Mouse (Mus musculus) thymus, postnatal 25 days (tissue): ENCODE measurements at regions not wholly inside any gene's neighbourhood (a gene's known extent, or its start where the extent isn't known, plus 50 kb on each side); places are given as distances from the start of the nearest gene placed in this dataset.

Source experiments
- DNase-seq: peaks from one replicate; pipeline ENCODE4 v3.0.0; 2022

GRCm38 (mm10) chr9:101546213-101546832, 294.7 kb upstream of the Ppp2r3a start:
- DNase-seq, result no peak

DNA sequence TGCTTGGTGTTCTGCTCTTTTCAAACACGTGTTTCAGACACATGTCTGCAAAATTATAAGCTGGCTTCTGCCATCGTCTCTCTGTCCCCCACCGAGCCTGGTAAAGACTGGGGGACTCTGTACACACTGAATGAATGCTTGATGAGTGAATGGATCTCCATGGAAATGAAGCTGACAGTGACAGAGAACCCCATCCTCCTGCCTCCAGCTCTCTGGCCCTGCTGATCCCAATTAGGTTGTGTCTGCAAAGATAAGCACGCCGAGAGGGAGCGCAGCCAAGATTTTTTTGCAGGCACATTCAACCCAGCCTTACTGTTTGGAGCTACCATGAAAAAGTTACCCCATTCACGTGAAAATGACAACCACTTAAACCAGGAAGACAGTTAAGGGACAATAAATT, 266.5 kb upstream of the Ppp2r3a start:
- DNase-seq, result no peak

- DNase-seq, result no peak
These were observed 259.2 kb upstream of the Ppp2r3a start for GRCm38 (mm10) chr9:101510807-101511206.

DNA sequence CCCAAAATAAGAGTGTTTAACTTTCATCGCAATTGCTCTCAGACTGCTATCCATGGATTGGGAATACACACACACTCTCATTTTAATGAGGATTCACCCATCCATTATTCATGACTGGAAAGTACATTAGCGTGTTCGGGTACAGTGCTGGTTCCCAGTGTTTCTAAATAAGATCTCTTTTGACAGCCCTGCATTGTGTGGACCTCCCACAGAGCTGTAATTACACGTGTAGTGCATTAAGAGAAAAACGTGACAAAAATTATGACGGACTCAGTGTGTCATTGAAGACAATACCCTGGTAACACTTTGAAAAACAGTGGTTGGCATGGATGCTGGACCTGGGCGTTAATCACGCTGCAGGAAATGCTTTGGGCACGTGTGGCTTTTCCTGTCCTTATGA, 257.6 kb upstream of the Ppp2r3a start:
- DNase-seq, result no peak

DNA sequence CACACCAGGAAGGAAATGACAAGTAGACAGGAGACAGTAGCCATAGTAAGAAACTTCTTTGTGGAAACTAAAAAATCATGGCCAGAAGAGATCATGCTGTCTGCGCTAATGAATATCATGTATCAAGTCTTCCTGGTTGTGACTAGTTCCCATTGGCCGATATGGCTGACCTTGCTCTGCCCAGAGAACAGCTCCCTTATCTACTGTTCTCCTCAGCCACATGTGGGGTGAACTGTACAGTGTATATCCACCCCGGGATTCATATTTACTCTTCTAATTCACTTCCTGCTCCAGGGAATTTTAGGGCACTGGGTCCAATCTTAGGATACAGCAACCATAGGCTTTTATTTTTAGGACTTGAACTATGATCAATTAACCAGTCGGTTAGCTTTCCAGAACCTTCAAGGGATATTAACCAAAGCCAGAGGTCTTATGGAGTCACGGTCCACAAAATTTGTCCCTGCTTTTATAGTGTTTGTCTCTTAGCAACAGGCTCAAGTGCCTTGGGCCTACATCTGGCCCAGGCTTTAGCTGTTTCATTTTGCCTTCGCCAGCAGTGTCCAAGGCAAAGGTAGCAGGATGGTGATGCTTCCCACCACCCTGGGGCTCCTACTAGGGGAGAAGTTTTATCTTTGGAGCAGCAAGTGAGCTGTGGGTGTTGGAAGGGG, 255.6 kb upstream of the Ppp2r3a start:
- no peak for DNase-seq

DNA sequence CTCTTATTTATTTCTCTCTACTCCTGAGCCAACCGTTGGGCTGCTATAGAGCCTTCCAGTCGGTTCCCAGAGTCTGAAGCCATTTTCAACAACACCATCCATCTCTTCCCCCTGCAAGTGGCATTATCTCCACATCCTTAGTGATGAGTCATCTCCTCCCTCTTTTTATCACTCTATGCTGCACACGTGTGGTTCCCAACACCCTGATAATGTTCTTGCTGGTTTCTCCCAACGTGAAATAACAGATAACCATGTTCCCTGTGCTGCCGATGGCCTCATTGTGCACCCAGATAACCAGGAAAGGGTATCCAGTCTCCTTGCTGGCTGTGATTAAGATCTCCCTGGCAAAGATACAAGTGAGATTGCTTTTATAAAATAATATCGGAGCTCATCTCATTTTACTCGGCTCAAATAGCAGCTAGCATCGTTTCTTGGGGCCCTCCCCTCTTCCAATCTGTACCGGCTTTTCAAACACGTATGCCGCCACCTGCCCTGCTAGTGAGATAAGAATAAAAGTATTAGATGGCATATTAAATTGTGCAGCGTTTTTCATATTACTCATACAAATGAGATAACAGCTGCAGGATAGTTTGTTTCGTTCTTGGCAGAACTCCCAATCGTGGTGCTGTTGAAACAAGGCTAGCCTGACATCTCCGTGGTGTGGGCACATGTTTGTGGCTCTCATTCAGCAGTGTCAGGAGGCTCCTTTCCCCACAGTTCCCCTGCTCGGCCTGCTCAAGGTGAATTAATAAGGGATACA, 250.3 kb upstream of the Ppp2r3a start:
- no peak for DNase-seq

- DNase-seq, result no peak
These were observed 249.4 kb upstream of the Ppp2r3a start for GRCm38 (mm10) chr9:101501036-101501435.

DNA sequence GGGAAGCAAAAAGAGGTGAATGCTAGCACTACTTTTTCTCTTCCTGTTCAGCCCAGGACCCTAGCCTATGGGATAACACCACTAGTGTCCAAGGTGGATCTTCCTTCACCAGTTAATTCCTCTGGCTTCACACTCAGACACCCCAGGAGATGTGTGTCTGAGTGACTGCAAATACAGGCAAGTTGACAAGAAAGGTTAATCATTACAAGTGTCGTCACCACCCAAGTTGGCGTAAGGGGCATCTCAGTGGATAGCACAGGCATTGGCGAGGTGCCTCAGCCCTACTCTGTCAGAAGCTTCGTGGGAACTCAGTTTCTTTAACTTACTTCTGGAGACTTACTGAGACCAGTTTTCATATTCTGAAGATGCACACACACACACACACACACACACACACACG, 247.1 kb upstream of the Ppp2r3a start:
- DNase-seq, result no peak

- DNase-seq, result no peak
These were observed 244.2 kb upstream of the Ppp2r3a start for GRCm38 (mm10) chr9:101495768-101496167.

- no peak for DNase-seq
These were observed 237.4 kb upstream of the Ppp2r3a start for GRCm38 (mm10) chr9:101489013-101489412.

GRCm38 (mm10) chr9:101476223-101476622, 224.6 kb upstream of the Ppp2r3a start:
- no peak for DNase-seq

DNA sequence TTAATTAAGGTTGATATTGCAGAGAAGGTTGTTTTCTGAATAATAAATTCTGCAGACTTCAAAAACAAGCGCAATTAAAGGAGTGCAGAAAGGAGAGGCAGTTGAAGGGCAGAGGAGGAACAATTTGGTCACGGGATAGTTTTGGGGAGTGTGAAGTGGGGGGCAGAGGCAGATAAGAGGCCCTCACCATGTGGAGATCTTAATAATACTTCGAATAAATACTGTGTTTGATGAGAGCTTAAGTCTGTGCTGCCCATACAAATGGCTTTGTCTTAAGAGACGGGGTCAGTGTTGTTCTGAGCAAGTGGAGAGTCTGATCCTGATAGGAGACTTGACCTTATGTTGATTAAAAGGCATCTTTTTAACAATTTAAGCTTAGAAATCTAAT, 221.5 kb upstream of the Ppp2r3a start:
- DNase-seq, result no peak

GRCm38 (mm10) chr9:101472101-101473073, 220.8 kb upstream of the Ppp2r3a start:
- no peak for DNase-seq

DNA sequence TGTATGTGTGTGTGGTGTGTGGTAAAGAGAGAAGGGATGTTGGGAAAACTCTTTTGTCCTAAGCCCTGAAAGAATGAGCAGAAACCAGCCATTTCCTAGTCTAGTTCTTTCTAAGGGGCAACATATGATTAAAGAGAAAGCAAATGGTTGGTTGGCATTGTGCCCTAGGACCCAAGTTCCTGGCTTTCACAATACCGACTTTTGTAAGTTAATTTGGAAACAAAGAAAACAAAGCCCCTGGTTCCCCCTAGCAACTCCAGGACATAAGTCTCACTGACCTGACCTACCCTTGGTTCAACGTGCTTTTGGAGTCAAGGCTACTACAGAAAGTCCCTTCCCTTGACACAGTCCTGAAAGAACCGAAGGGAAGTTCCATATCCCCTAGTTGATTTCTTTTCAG, 220.1 kb upstream of the Ppp2r3a start:
- no peak for DNase-seq

DNA sequence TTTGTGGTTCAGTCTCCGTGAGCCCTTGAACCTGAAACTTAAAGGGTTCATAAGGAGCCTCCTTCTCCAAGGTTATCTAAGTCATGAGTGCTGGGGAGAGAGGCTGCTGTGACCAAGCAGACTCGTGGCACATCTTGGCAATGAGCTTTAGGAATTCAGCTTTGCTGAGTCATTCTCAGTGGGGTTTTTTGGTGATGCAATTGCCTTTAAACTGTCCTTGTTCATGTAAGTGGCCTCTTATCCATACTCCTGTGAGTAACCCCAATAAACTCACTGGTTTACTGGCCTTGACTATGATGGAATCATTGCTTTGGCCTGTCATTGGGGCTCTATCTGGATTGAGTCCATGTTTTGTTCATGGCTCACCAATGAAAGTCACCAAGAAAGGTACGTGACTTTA, 218.2 kb upstream of the Ppp2r3a start:
- DNase-seq, result no peak

GRCm38 (mm10) chr9:101464727-101465427, 213.3 kb upstream of the Ppp2r3a start:
- DNase-seq, result no peak

DNA sequence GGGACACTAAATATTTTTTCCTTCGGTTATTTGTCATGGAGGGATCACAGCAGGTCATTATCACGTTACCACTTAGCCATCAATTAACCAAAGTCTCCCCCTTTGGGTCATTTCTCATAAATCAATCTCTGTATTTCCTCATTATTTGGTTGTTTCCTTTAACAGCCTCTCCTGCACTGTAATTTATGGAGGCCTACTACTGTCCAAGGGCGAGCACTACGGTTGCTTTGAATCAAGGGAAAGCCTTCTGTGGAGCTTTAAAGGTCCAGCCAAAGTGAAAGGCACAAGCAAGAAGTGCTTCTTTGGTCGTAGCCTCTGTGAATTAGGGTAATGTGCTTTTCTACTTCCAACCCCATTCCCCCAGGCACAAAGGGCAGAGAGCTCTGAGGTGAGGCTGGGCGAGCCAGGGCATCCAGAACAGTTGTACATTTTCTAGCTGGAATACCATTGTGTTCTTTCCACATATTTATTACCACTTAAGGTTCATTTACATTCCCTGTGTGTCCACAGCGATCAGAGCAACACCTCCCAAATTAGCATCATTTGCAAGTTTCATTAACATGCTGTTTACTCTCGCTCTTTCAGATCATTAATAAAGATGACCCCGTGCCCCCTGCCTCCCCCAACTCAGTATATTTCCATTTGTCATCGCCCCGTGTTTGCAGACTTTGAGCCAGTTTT, 207.5 kb upstream of the Ppp2r3a start:
- no peak for DNase-seq

GRCm38 (mm10) chr9:101458306-101458946, 206.8 kb upstream of the Ppp2r3a start:
- no peak for DNase-seq

DNA sequence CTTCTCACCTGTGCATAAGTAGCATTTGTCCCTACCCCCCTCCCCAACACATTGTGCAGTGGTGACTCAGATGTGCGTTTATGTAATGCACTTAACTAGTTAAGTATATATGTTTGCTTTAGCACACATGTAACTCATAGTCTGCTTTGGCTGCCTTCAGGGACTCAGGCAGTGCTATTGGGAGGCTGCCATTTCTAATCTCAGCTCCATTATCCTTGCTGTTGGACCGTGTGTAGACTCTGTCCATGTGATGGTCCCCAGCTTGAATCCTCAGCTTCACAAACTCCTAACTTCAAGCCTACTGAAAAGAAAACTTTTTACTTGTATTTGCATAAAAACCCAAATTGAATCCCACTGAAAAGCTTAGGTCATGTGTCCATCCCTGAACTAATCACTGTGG, 194.7 kb upstream of the Ppp2r3a start:
- no peak for DNase-seq

- no peak for DNase-seq
These were observed 194.2 kb upstream of the Ppp2r3a start for GRCm38 (mm10) chr9:101445764-101446163.

DNA sequence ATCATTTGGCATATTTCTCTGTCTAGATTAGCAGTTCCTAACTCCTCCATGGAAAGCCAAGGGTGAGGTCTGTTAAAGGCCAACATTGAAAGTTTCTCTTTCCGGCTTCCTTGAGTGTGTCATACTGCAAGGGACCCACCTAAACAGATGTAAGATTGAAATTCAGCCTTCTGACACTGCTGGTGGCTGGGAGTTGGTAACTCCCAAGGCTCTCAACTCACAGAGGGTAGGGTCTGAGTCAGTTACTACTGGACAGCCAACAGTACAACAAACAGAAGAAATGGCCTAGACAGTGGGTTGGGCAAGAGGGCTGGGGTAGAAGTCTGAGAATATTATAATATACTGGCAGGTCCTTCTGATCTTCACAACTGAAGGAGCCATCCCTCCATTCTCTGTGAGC, 193.7 kb upstream of the Ppp2r3a start:
- DNase-seq, result no peak
